In genomic region chr6:71143154-71143893, GRCm38 (mm10) we compare ENCODE assay signal across 10 mouse cellular contexts. TPM values are rescaled to one million over a fixed set of nuclear protein-coding genes. Genes with fewer than 3 reads are reported as not detected.
DNase-seq lines count a peak whose midpoint lies in the region; ATAC-seq and TF ChIP-seq lines count a peak whose summit lies in the region.
"Had no signal": no experiment of that assay in that cellular context is flagged by ENCODE, and none has a peak within 500 bp of the region (broad histone marks: within the 10 kb centered on the region; RNA-seq: fewer than 3 reads in every experiment).

No protein-coding gene starts in this region.

- no peak for TF ChIP-seq POLR2A in limb, embryonic 14.5 days (IDR thresholded peaks at IDR 0.05; ENCODE audit: borderline replicate concordance, extremely low read depth, insufficient read depth, insufficient read length)

- peak overlapping the region; percentile 68 for H3K4me2 ChIP-seq in hindbrain, embryonic 11.5 days (replicated peaks; ENCODE audit: low read depth, low read length)
- H3K4me2 ChIP-seq in limb, embryonic 14.5 days (replicated peaks; ENCODE audit: low read depth, low read length, severe bottlenecking), result peak overlapping the region; percentile 82
- H3K4me2 ChIP-seq in stomach, embryonic 14.5 days (replicated peaks; ENCODE audit: low read depth, low read length), result peak overlapping the region; percentile 82

- WGBS in heart, embryonic 10.5 days, result 1% methylated on average over 19 of the region's 19 CpGs
- 2% methylated on average over 19 of the region's 19 CpGs for WGBS in hindbrain, embryonic 11.5 days
- WGBS in limb, embryonic 14.5 days, result 1% methylated on average over 19 of the region's 19 CpGs
- 3% methylated on average over 19 of the region's 19 CpGs for WGBS in stomach, embryonic 14.5 days

- H3K27me3 ChIP-seq in heart, embryonic 10.5 days (ENCODE audit: insufficient read depth, poor library complexity, severe bottlenecking), result 0 out of 2 replicates have a peak, but pooled peaks cover 6% of the 10 kb centered on the region
- no peaks in the 10 kb centered on the region for H3K27me3 ChIP-seq in hindbrain, embryonic 11.5 days (ENCODE audit: control insufficient read depth, insufficient read depth, low read length)
- no peaks in the 10 kb centered on the region for H3K27me3 ChIP-seq in limb, embryonic 14.5 days (ENCODE audit: control insufficient read depth, insufficient read depth, low read length)
- H3K27me3 ChIP-seq in stomach, embryonic 14.5 days (ENCODE audit: control insufficient read depth, insufficient read depth, low read length), result no peaks in the 10 kb centered on the region

- H3K36me3 ChIP-seq in heart, embryonic 10.5 days, result no peaks in the 10 kb centered on the region
- no peaks in the 10 kb centered on the region for H3K36me3 ChIP-seq in hindbrain, embryonic 11.5 days (ENCODE audit: control insufficient read depth, insufficient read depth, low read length)
- no peaks in the 10 kb centered on the region for H3K36me3 ChIP-seq in limb, embryonic 14.5 days (ENCODE audit: control insufficient read depth, insufficient read depth, low read length)
- no peaks in the 10 kb centered on the region for H3K36me3 ChIP-seq in stomach, embryonic 14.5 days (ENCODE audit: control insufficient read depth, insufficient read depth, low read length)
- H3K36me3 ChIP-seq: G1E had no signal

- H3K27ac ChIP-seq in heart, embryonic 10.5 days, result peak overlapping the region; percentile 88
- no peak overlapping the region for H3K27ac ChIP-seq in hindbrain, embryonic 11.5 days (ENCODE audit: low read depth, low read length)
- H3K27ac ChIP-seq in limb, embryonic 14.5 days (replicated peaks; ENCODE audit: low read depth, low read length), result no peak overlapping the region
- peak overlapping the region; percentile 45 for H3K27ac ChIP-seq in stomach, embryonic 14.5 days (ENCODE audit: low read length)

- no peaks in the 10 kb centered on the region; the same call in 1 of the 2 replicates for H3K9me3 ChIP-seq in heart, embryonic 10.5 days
- H3K9me3 ChIP-seq in hindbrain, embryonic 11.5 days (ENCODE audit: control insufficient read depth, low read length), result no peaks in the 10 kb centered on the region
- H3K9me3 ChIP-seq in limb, embryonic 14.5 days (ENCODE audit: control insufficient read depth, low read length), result no peaks in the 10 kb centered on the region
- no peaks in the 10 kb centered on the region for H3K9me3 ChIP-seq in stomach, embryonic 14.5 days (ENCODE audit: control insufficient read depth, low read depth, low read length)
- H3K9me3 ChIP-seq: G1E had no signal

- no peak; the same call in 1 of the 2 replicates for ATAC-seq in hindbrain, embryonic 11.5 days (ENCODE audit: low FRiP score)
- no peak for ATAC-seq in limb, embryonic 14.5 days (ENCODE audit: low FRiP score, low read depth)
- no peak for ATAC-seq in stomach, embryonic 14.5 days (ENCODE audit: insufficient number of reproducible peaks, insufficient read depth, low FRiP score, low read depth)

- DNase-seq in heart, embryonic 10.5 days (ENCODE audit: low spot score), result no peak
- DNase-seq in heart, postnatal 4 days, result no peak
- peak; percentile 51 for DNase-seq in cerebellum, adult 9-10 months
- peak; percentile 28 for DNase-seq in hindbrain, embryonic 11.5 days (ENCODE audit: low spot score)
- DNase-seq in limb, embryonic 14.5 days (ENCODE audit: low spot score), result no peak
- DNase-seq in frontal cortex, postnatal 10 days (ENCODE audit: low spot score in 2 of 2), result no peak
- no peak for DNase-seq in T-cell, adult 2 months (ENCODE audit: low spot score)

- peak overlapping the region; percentile 75 for H3K9ac ChIP-seq in hindbrain, embryonic 11.5 days (ENCODE audit: low read depth, low read length)
- peak overlapping the region; percentile 83 for H3K9ac ChIP-seq in limb, embryonic 14.5 days (ENCODE audit: low read depth, low read length, severe bottlenecking)
- peak overlapping the region; percentile 53 for H3K9ac ChIP-seq in stomach, embryonic 14.5 days (replicated peaks; ENCODE audit: low read depth, low read length)

- H3K4me1 ChIP-seq in heart, embryonic 10.5 days, result peaks cover 15% of the 10 kb centered on the region
- no peaks in the 10 kb centered on the region for H3K4me1 ChIP-seq in hindbrain, embryonic 11.5 days (replicated peaks; ENCODE audit: control insufficient read depth, insufficient read depth, low read length)
- peaks cover 2% of the 10 kb centered on the region; the same call in 1 of the 2 replicates for H3K4me1 ChIP-seq in limb, embryonic 14.5 days (ENCODE audit: control insufficient read depth, insufficient read depth, low read length)
- H3K4me1 ChIP-seq in stomach, embryonic 14.5 days (ENCODE audit: control insufficient read depth, insufficient read depth, low read length), result no peaks in the 10 kb centered on the region

- peak overlapping the region; percentile 79 for H3K4me3 ChIP-seq in heart, embryonic 10.5 days
- peak overlapping the region; percentile 52 for H3K4me3 ChIP-seq in hindbrain, embryonic 11.5 days (ENCODE audit: low read depth, low read length)
- peak overlapping the region; percentile 61 for H3K4me3 ChIP-seq in limb, embryonic 14.5 days (replicated peaks; ENCODE audit: low read length)
- H3K4me3 ChIP-seq in stomach, embryonic 14.5 days (ENCODE audit: low read depth, low read length), result peak overlapping the region; percentile 61

RNA-seq across cellular contexts. Expression of gene Thnsl2, which starts 0.9 kb away (rescaled TPM):
- polyA plus RNA-seq in heart, embryonic 10.5 days (2016; fragmentation: Nextera tagmentation; extraction: Ambion mirVana), result 5.0 and 5.2 TPM in 2 replicates
- total RNA-seq in heart, postnatal 4 days (2021), result 1 to 10 TPM; 4.8 to 5.3 TPM
- 6.5 and 6.7 TPM in 2 replicates for polyA plus RNA-seq in hindbrain, embryonic 11.5 days (2014; fragmentation: Nextera tagmentation; extraction: Ambion mirVana)
- 5.6 and 5.9 TPM in 2 replicates for polyA plus RNA-seq in limb, embryonic 14.5 days (2012; rRNA removed)
- 8.6 and 9.1 TPM in 2 replicates for polyA plus RNA-seq in limb, embryonic 14.5 days (2014; fragmentation: Nextera tagmentation; extraction: Ambion mirVana)
- polyA plus RNA-seq in stomach, embryonic 14.5 days (2014; fragmentation: Nextera tagmentation; extraction: Ambion mirVana), result 5.6 and 5.7 TPM in 2 replicates
- total RNA-seq: G1E had no signal
- polyA plus RNA-seq: G1E had no signal

RNA-seq across cellular contexts. Expression of gene Fabp1, which starts 56.3 kb away (rescaled TPM):
- 1.9 TPM in 1 of 2 replicates, not detected in the other for polyA plus RNA-seq in heart, embryonic 10.5 days (2016; fragmentation: Nextera tagmentation; extraction: Ambion mirVana)
- total RNA-seq in heart, postnatal 4 days (2021), result not detected
- not detected in 2 replicates for polyA plus RNA-seq in hindbrain, embryonic 11.5 days (2014; fragmentation: Nextera tagmentation; extraction: Ambion mirVana)
- polyA plus RNA-seq in limb, embryonic 14.5 days (2012; rRNA removed), result 0.23 TPM in 1 of 2 replicates, not detected in the other
- not detected in 2 replicates for polyA plus RNA-seq in limb, embryonic 14.5 days (2014; fragmentation: Nextera tagmentation; extraction: Ambion mirVana)
- 2.7 and 4.5 TPM in 2 replicates for polyA plus RNA-seq in stomach, embryonic 14.5 days (2014; fragmentation: Nextera tagmentation; extraction: Ambion mirVana)
- total RNA-seq: G1E; heart, postnatal 10 days had no signal
- polyA plus RNA-seq: G1E had no signal

Comparison
In these comparisons a context has a peak if more than half of its experiments do, and no peak if none do; other contexts are left out.
1. DNase-seq: peak in cerebellum, adult 9-10 months (single experiment) and hindbrain, embryonic 11.5 days (single experiment); none in heart, embryonic 10.5 days (single experiment), heart, postnatal 4 days (single experiment), limb, embryonic 14.5 days (single experiment), frontal cortex, postnatal 10 days (0 of 2) and T-cell, adult 2 months (single experiment).
2. H3K27ac ChIP-seq: peak in heart, embryonic 10.5 days (single experiment) and stomach, embryonic 14.5 days (single experiment); none in hindbrain, embryonic 11.5 days (single experiment) and limb, embryonic 14.5 days (single experiment).
3. Peak in every context shown above with its lines, with median percentiles within 50 percentile points of each other: H3K4me3 ChIP-seq, H3K4me2 ChIP-seq and H3K9ac ChIP-seq.